Mouse (Mus musculus): ENCODE measurements around the gene Fgfr2. TPM values are rescaled to one million over a fixed set of nuclear protein-coding genes. Genes with fewer than 3 reads are reported as not detected.

Gene Fgfr2
- polyA plus RNA-seq, 1 experiment from 2014 or later, result 24.9 TPM

DNA sequence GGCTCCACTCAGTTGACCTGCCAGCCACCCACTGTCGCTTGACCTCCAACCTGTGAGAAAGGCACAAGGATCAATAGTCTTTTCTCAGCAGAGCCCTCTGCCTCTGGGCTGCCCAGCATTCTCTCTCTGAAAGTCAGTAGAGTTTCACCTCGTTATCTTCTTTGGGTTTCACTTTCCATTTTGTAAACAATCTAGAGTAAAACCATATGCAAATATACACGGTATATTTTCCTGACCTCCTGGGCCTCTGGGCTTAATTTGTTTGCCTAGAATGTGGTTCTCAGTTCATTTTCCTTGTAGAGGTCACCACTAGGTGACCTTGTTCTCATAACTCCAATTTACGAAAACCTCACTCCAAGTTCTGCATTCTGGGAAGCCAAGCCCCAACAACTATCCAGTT is 2322.5 kb downstream of the Fgfr2 start:
- Histone ChIP-seq H3K27ac (ENCODE audit: low read depth, low read length) (no peak overlapping the region), H3K4me3 (ENCODE audit: low read depth, low read length) (no peak overlapping the region), H3K9ac (ENCODE audit: low read depth, low read length) (no peak overlapping the region), H3K4me1 (ENCODE audit: control insufficient read depth, insufficient read depth, low read length) (no peaks in the 10 kb centered on the region), H3K36me3 (ENCODE audit: control insufficient read depth, insufficient read depth, low read length) (no peaks in the 10 kb centered on the region), H3K9me3 (replicated peaks; ENCODE audit: control insufficient read depth, low read length) (no peaks in the 10 kb centered on the region), H3K27me3 (ENCODE audit: control insufficient read depth, insufficient read depth, low read length) (no peaks in the 10 kb centered on the region), H3K4me2 (no peak overlapping the region)
- 59% methylated on average over 4 of the region's 4 CpGs for WGBS (ENCODE audit: insufficient replicate concordance)
- ATAC-seq (replicated peaks; ENCODE audit: insufficient number of reproducible peaks, low FRiP score, low TSS enrichment), result no peak

- Histone ChIP-seq H3K9me3 (replicated peaks; ENCODE audit: control insufficient read depth, low read length) (no peaks in the 10 kb centered on the region), H3K27me3 (ENCODE audit: control insufficient read depth, insufficient read depth, low read length) (no peaks in the 10 kb centered on the region), H3K4me2 (no peak overlapping the region), H3K4me1 (ENCODE audit: control insufficient read depth, insufficient read depth, low read length) (peaks cover 2% of the 10 kb centered on the region; the same call in 1 of the 2 replicates), H3K27ac (ENCODE audit: low read depth, low read length) (no peak overlapping the region), H3K4me3 (ENCODE audit: low read depth, low read length) (no peak overlapping the region), H3K9ac (ENCODE audit: low read depth, low read length) (no peak overlapping the region), H3K36me3 (ENCODE audit: control insufficient read depth, insufficient read depth, low read length) (no peaks in the 10 kb centered on the region)
- ATAC-seq (replicated peaks; ENCODE audit: insufficient number of reproducible peaks, low FRiP score, low TSS enrichment), result no peak
- WGBS (ENCODE audit: insufficient replicate concordance), result 74% methylated on average over 10 of the region's 10 CpGs
Observed at GRCm38 (mm10) chr7:130799418-130799817, 2323.7 kb downstream of the Fgfr2 start.

DNA sequence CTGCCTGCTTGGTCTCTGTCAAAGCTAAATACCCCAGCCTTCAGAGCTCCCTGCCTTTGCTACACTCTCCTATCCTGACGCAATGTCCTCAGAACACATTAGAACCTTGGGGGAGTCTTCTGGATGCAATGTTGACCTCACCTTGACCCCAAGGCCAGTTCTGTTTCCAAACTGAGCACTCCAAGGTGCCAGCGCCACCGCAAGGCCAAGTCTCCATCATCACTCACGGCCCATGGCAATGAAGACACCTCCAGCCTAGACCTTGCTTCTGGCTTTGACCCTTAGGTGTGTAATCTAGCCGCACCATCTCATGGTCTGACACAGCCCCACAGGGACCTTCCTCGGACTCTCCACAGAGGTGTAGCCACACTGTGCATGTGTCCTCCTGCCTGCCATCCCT is 2325.6 kb downstream of the Fgfr2 start:
- Histone ChIP-seq H3K4me1 (ENCODE audit: control insufficient read depth, insufficient read depth, low read length) (peaks cover 6% of the 10 kb centered on the region), H3K27ac (ENCODE audit: low read depth, low read length) (no peak overlapping the region), H3K36me3 (ENCODE audit: control insufficient read depth, insufficient read depth, low read length) (no peaks in the 10 kb centered on the region), H3K9ac (ENCODE audit: low read depth, low read length) (no peak overlapping the region), H3K4me3 (ENCODE audit: low read depth, low read length) (no peak overlapping the region), H3K27me3 (ENCODE audit: control insufficient read depth, insufficient read depth, low read length) (no peaks in the 10 kb centered on the region), H3K9me3 (replicated peaks; ENCODE audit: control insufficient read depth, low read length) (no peaks in the 10 kb centered on the region), H3K4me2 (no peak overlapping the region)
- no peak for ATAC-seq (replicated peaks; ENCODE audit: insufficient number of reproducible peaks, low FRiP score, low TSS enrichment)
- WGBS (ENCODE audit: insufficient replicate concordance), result 87% methylated on average over 6 of the region's 6 CpGs

GRCm38 (mm10) chr7:130796786-130797185 is 2326.4 kb downstream of the Fgfr2 start:
- peaks cover 6% of the 10 kb centered on the region for H3K4me1 ChIP-seq (ENCODE audit: control insufficient read depth, insufficient read depth, low read length)
- no peak for ATAC-seq (replicated peaks; ENCODE audit: insufficient number of reproducible peaks, low FRiP score, low TSS enrichment)
- WGBS (ENCODE audit: insufficient replicate concordance), result 54% methylated on average over 8 of the region's 8 CpGs
- H3K4me2 ChIP-seq, result no peak overlapping the region
- no peak overlapping the region for H3K4me3 ChIP-seq (ENCODE audit: low read depth, low read length)
- H3K36me3 ChIP-seq (ENCODE audit: control insufficient read depth, insufficient read depth, low read length), result no peaks in the 10 kb centered on the region
- H3K9ac ChIP-seq (ENCODE audit: low read depth, low read length), result no peak overlapping the region
- H3K27ac ChIP-seq (ENCODE audit: low read depth, low read length), result no peak overlapping the region
- no peaks in the 10 kb centered on the region for H3K9me3 ChIP-seq (replicated peaks; ENCODE audit: control insufficient read depth, low read length)
- no peaks in the 10 kb centered on the region for H3K27me3 ChIP-seq (ENCODE audit: control insufficient read depth, insufficient read depth, low read length)

DNA sequence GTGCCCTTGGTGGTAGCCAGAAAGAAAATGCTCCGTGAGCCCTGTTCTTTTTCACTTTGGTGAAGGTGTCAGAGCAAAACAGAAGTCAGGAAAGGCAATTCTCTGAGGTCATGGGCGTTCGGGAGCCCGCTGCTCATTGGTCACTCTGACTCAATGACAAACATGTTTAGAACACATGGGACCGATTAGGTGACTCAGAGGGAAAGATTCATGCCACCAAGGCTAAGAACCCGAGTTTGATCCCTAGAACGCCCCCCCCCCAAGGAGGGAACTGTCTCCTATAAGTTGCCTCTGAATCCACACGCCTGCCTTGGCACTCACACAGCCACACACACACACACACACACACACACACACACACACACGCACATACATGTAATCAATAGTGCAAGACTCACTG is 2329.5 kb downstream of the Fgfr2 start:
- peaks cover 6% of the 10 kb centered on the region for H3K4me1 ChIP-seq (ENCODE audit: control insufficient read depth, insufficient read depth, low read length)
- no peak overlapping the region for H3K9ac ChIP-seq (ENCODE audit: low read depth, low read length)
- H3K27ac ChIP-seq (ENCODE audit: low read depth, low read length), result no peak overlapping the region
- H3K9me3 ChIP-seq (replicated peaks; ENCODE audit: control insufficient read depth, low read length), result no peaks in the 10 kb centered on the region
- H3K36me3 ChIP-seq (ENCODE audit: control insufficient read depth, insufficient read depth, low read length), result no peaks in the 10 kb centered on the region
- H3K4me3 ChIP-seq (ENCODE audit: low read depth, low read length), result no peak overlapping the region
- no peaks in the 10 kb centered on the region for H3K27me3 ChIP-seq (ENCODE audit: control insufficient read depth, insufficient read depth, low read length)
- ATAC-seq (replicated peaks; ENCODE audit: insufficient number of reproducible peaks, low FRiP score, low TSS enrichment), result no peak
- WGBS (ENCODE audit: insufficient replicate concordance), result 65% methylated on average over 9 of the region's 9 CpGs
- H3K4me2 ChIP-seq, result no peak overlapping the region

- ATAC-seq (replicated peaks; ENCODE audit: insufficient number of reproducible peaks, low FRiP score, low TSS enrichment), result no peak
- whole genome bisulfite sequencing (ENCODE audit: insufficient replicate concordance), result 83% methylated on average over 7 of the region's 7 CpGs
- no peaks in the 10 kb centered on the region for H3K27me3 ChIP-seq (ENCODE audit: control insufficient read depth, insufficient read depth, low read length)
- no peaks in the 10 kb centered on the region for H3K36me3 ChIP-seq (ENCODE audit: control insufficient read depth, insufficient read depth, low read length)
- H3K27ac ChIP-seq (ENCODE audit: low read depth, low read length), result no peak overlapping the region
- H3K9me3 ChIP-seq (replicated peaks; ENCODE audit: control insufficient read depth, low read length), result no peaks in the 10 kb centered on the region
- no peak overlapping the region for H3K4me2 ChIP-seq
- no peak overlapping the region for H3K9ac ChIP-seq (ENCODE audit: low read depth, low read length)
- peaks cover 15% of the 10 kb centered on the region for H3K4me1 ChIP-seq (ENCODE audit: control insufficient read depth, insufficient read depth, low read length)
- H3K4me3 ChIP-seq (ENCODE audit: low read depth, low read length), result no peak overlapping the region
Observed at GRCm38 (mm10) chr7:130789456-130789855, 2333.7 kb downstream of the Fgfr2 start.

- Histone ChIP-seq H3K36me3 (ENCODE audit: control insufficient read depth, insufficient read depth, low read length) (no peaks in the 10 kb centered on the region), H3K27me3 (ENCODE audit: control insufficient read depth, insufficient read depth, low read length) (no peaks in the 10 kb centered on the region), H3K9ac (ENCODE audit: low read depth, low read length) (no peak overlapping the region), H3K9me3 (replicated peaks; ENCODE audit: control insufficient read depth, low read length) (no peaks in the 10 kb centered on the region), H3K4me2 (no peak overlapping the region), H3K4me3 (ENCODE audit: low read depth, low read length) (no peak overlapping the region), H3K4me1 (ENCODE audit: control insufficient read depth, insufficient read depth, low read length) (peaks cover 11% of the 10 kb centered on the region), H3K27ac (ENCODE audit: low read depth, low read length) (no peak overlapping the region)
- 84% methylated on average over 3 of the region's 3 CpGs for WGBS (ENCODE audit: insufficient replicate concordance)
- ATAC-seq (replicated peaks; ENCODE audit: insufficient number of reproducible peaks, low FRiP score, low TSS enrichment), result no peak
Observed at GRCm38 (mm10) chr7:130788950-130789349, 2334.2 kb downstream of the Fgfr2 start.

GRCm38 (mm10) chr7:130787537-130787936 is 2335.6 kb downstream of the Fgfr2 start:
- H3K36me3 ChIP-seq (ENCODE audit: control insufficient read depth, insufficient read depth, low read length), result no peaks in the 10 kb centered on the region
- 90% methylated on average over 4 of the region's 4 CpGs for WGBS (ENCODE audit: insufficient replicate concordance)
- H3K27me3 ChIP-seq (ENCODE audit: control insufficient read depth, insufficient read depth, low read length), result no peaks in the 10 kb centered on the region
- H3K27ac ChIP-seq (ENCODE audit: low read depth, low read length), result no peak overlapping the region
- no peaks in the 10 kb centered on the region for H3K9me3 ChIP-seq (replicated peaks; ENCODE audit: control insufficient read depth, low read length)
- H3K4me1 ChIP-seq (ENCODE audit: control insufficient read depth, insufficient read depth, low read length), result peaks cover 11% of the 10 kb centered on the region
- no peak for ATAC-seq (replicated peaks; ENCODE audit: insufficient number of reproducible peaks, low FRiP score, low TSS enrichment)
- H3K4me2 ChIP-seq, result no peak overlapping the region
- no peak overlapping the region for H3K9ac ChIP-seq (ENCODE audit: low read depth, low read length)
- no peak overlapping the region for H3K4me3 ChIP-seq (ENCODE audit: low read depth, low read length)

DNA sequence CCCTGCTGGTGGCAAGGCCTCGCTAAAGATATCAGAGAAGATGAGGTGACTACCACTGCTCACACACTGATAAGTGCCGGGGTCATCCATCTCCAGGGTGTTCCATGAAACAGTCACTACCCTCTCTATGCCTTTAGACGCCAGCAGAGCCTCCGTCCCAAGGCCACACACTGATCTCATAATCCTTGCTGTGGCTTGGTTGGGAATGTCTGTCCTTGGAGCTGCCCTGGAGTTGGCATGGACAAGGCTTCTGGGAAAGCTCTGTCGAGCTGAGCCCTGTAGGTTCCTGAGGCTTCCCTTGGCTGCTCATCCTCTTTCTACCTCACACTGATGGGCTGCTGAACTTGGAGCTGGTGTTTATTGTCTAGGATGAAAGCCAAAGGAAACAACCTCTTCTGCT is 2336.4 kb downstream of the Fgfr2 start:
- ATAC-seq (replicated peaks; ENCODE audit: insufficient number of reproducible peaks, low FRiP score, low TSS enrichment), result no peak
- no peak overlapping the region for H3K4me2 ChIP-seq
- H3K27me3 ChIP-seq (ENCODE audit: control insufficient read depth, insufficient read depth, low read length), result no peaks in the 10 kb centered on the region
- no peak overlapping the region for H3K27ac ChIP-seq (ENCODE audit: low read depth, low read length)
- no peaks in the 10 kb centered on the region for H3K36me3 ChIP-seq (ENCODE audit: control insufficient read depth, insufficient read depth, low read length)
- H3K9me3 ChIP-seq (replicated peaks; ENCODE audit: control insufficient read depth, low read length), result no peaks in the 10 kb centered on the region
- WGBS (ENCODE audit: insufficient replicate concordance), result 54% methylated on average over 5 of the region's 5 CpGs
- no peak overlapping the region for H3K9ac ChIP-seq (ENCODE audit: low read depth, low read length)
- H3K4me3 ChIP-seq (ENCODE audit: low read depth, low read length), result no peak overlapping the region
- peaks cover 13% of the 10 kb centered on the region for H3K4me1 ChIP-seq (ENCODE audit: control insufficient read depth, insufficient read depth, low read length)

All from heart, embryonic 11.5 days (tissue).